Comparison of ENCODE assay signal across 18 mouse cellular contexts in the genomic region with DNA sequence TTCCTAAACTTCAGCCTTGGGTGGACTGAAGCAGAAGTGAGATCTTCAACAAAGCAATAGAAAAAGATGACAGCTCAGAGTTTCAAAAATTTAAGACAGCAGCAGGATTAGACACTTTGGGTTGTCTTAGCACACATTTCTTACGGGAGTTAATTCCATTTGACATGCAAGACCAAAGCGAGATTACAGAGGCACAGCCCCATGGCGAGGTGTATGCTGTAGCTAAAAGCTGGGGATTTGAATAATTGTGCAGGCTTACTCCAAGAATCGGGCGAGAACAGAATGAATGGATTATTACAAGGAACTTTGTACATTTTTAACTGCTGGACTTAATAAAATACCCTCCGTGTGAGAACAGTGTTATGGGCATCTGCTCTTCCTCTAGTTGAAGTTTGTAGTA.
DNase-seq lines count a peak whose midpoint lies in the region; ATAC-seq and TF ChIP-seq lines count a peak whose summit lies in the region.
"Had no signal": no experiment of that assay in that cellular context is flagged by ENCODE, and none has a peak within 500 bp of the region (broad histone marks: within the 10 kb centered on the region; RNA-seq: fewer than 3 reads in every experiment).

No protein-coding gene starts in this region.

- H3K36me3 ChIP-seq in embryonic facial prominence, embryonic 11.5 days (replicated peaks; ENCODE audit: control insufficient read depth, insufficient read depth, low read depth, low read length) = no peaks in the 10 kb centered on the region
- no peaks in the 10 kb centered on the region for H3K36me3 ChIP-seq in embryonic facial prominence, embryonic 10.5 days (replicated peaks)
- H3K36me3 ChIP-seq in midbrain, embryonic 13.5 days = no peaks in the 10 kb centered on the region
- H3K36me3 ChIP-seq: embryonic facial prominence, embryonic 13.5 days; forebrain, embryonic 12.5 days; heart, embryonic 13.5 days; hindbrain, embryonic 15.5 days had no signal

- no peak overlapping the region for H3K9ac ChIP-seq in embryonic facial prominence, embryonic 11.5 days (replicated peaks; ENCODE audit: low read length)
- H3K9ac ChIP-seq in midbrain, embryonic 13.5 days (replicated peaks) = no peak overlapping the region
- H3K9ac ChIP-seq: embryonic facial prominence, embryonic 13.5 days; forebrain, embryonic 12.5 days; heart, embryonic 13.5 days; hindbrain, embryonic 15.5 days had no signal

- no peak for TF ChIP-seq CTCF in brain, embryonic 14.5 days (IDR thresholded peaks at IDR 0.05; ENCODE audit: borderline replicate concordance, extremely low read depth, insufficient read depth, insufficient read length)
- TF ChIP-seq CTCF in gastrocnemius, adult 2 months (IDR thresholded peaks at IDR 0.05) = no peak

- H3K27me3 ChIP-seq in embryonic facial prominence, embryonic 11.5 days (ENCODE audit: control insufficient read depth, insufficient read depth, low read length) = no peaks in the 10 kb centered on the region
- no peaks in the 10 kb centered on the region for H3K27me3 ChIP-seq in embryonic facial prominence, embryonic 10.5 days (replicated peaks; ENCODE audit: low read depth, poor library complexity, severe bottlenecking)
- H3K27me3 ChIP-seq in midbrain, embryonic 13.5 days = no peaks in the 10 kb centered on the region
- H3K27me3 ChIP-seq: embryonic facial prominence, embryonic 13.5 days; heart, embryonic 13.5 days; hindbrain, embryonic 15.5 days had no signal

- ATAC-seq in embryonic facial prominence, embryonic 11.5 days (replicated peaks; ENCODE audit: insufficient number of reproducible peaks, low FRiP score, low TSS enrichment, low read depth) = no peak
- ATAC-seq in midbrain, embryonic 13.5 days = peak; percentile 66
- ATAC-seq: forebrain, embryonic 16.5 days had no signal

- no peaks in the 10 kb centered on the region for H3K9me3 ChIP-seq in embryonic facial prominence, embryonic 11.5 days (replicated peaks; ENCODE audit: control insufficient read depth, low read length)
- H3K9me3 ChIP-seq in embryonic facial prominence, embryonic 10.5 days = no peaks in the 10 kb centered on the region
- H3K9me3 ChIP-seq in midbrain, embryonic 13.5 days = no peaks in the 10 kb centered on the region
- H3K9me3 ChIP-seq: embryonic facial prominence, embryonic 13.5 days; forebrain, embryonic 12.5 days; heart, embryonic 13.5 days; hindbrain, embryonic 15.5 days had no signal

- DNase-seq in embryonic facial prominence, embryonic 11.5 days (ENCODE audit: low spot score) = peak; percentile 6
- no peak for DNase-seq in embryonic facial prominence, embryonic 10.5 days (ENCODE audit: low spot score)
- DNase-seq in brain, embryonic 14.5 days (ENCODE audit: low read depth) = peak; percentile 66
- peak; percentile 51 for DNase-seq in retina, embryonic 14.5 days (ENCODE audit: low spot score)
- DNase-seq in kidney, adult 18-20 months = no peak
- no peak for DNase-seq in gastrocnemius, adult 2 months
- DNase-seq: adrenal gland, postnatal 10 days; cerebellum, adult 18-20 months; cerebellum, adult 9-11 months; cerebellum, postnatal 36 days; gastrocnemius, postnatal 25 days; heart, postnatal 36 days had no signal

- no peak for TF ChIP-seq POLR2A in brain, embryonic 14.5 days (IDR thresholded peaks at IDR 0.05; ENCODE audit: borderline replicate concordance, extremely low read depth, insufficient read depth, insufficient read length, poor library complexity, severe bottlenecking)

- WGBS in embryonic facial prominence, embryonic 11.5 days = 52% methylated on average over 6 of the region's 6 CpGs
- 55% methylated on average over 6 of the region's 6 CpGs for WGBS in embryonic facial prominence, embryonic 10.5 days
- WGBS in midbrain, embryonic 13.5 days = 15% methylated on average over 6 of the region's 6 CpGs

- no peaks in the 10 kb centered on the region for H3K4me1 ChIP-seq in embryonic facial prominence, embryonic 11.5 days (ENCODE audit: control insufficient read depth, insufficient read depth, low read length)
- peaks cover 8% of the 10 kb centered on the region for H3K4me1 ChIP-seq in embryonic facial prominence, embryonic 10.5 days
- H3K4me1 ChIP-seq in midbrain, embryonic 13.5 days (replicated peaks) = peaks cover 27% of the 10 kb centered on the region

- intact Hi-C loops in gastrocnemius, adult 2 months (cut with DNase I) = no loop called here

- H3K27ac ChIP-seq in embryonic facial prominence, embryonic 11.5 days (replicated peaks; ENCODE audit: low read depth, low read length) = no peak overlapping the region
- H3K27ac ChIP-seq in embryonic facial prominence, embryonic 10.5 days (replicated peaks) = no peak overlapping the region
- H3K27ac ChIP-seq in midbrain, embryonic 13.5 days = no peak overlapping the region
- no peak overlapping the region for H3K27ac ChIP-seq in gastrocnemius, adult 2 months
- H3K27ac ChIP-seq: embryonic facial prominence, embryonic 13.5 days; forebrain, embryonic 12.5 days; heart, embryonic 13.5 days; hindbrain, embryonic 15.5 days had no signal

- no peak overlapping the region for H3K4me3 ChIP-seq in embryonic facial prominence, embryonic 11.5 days (ENCODE audit: low read depth, low read length)
- H3K4me3 ChIP-seq in embryonic facial prominence, embryonic 10.5 days = no peak overlapping the region
- no peak overlapping the region for H3K4me3 ChIP-seq in midbrain, embryonic 13.5 days (replicated peaks)
- H3K4me3 ChIP-seq in gastrocnemius, adult 2 months = no peak overlapping the region
- H3K4me3 ChIP-seq: embryonic facial prominence, embryonic 13.5 days; forebrain, embryonic 12.5 days; heart, embryonic 13.5 days; hindbrain, embryonic 15.5 days had no signal

- no peak overlapping the region for H3K4me2 ChIP-seq in embryonic facial prominence, embryonic 11.5 days (ENCODE audit: low read depth, low read length)
- no peak overlapping the region for H3K4me2 ChIP-seq in midbrain, embryonic 13.5 days (replicated peaks)
- H3K4me2 ChIP-seq: embryonic facial prominence, embryonic 13.5 days; forebrain, embryonic 12.5 days; heart, embryonic 13.5 days; hindbrain, embryonic 15.5 days had no signal

Comparison
In these comparisons a context has a peak if more than half of its experiments do, and no peak if none do; other contexts are left out.
1. DNase-seq: peak in embryonic facial prominence, embryonic 11.5 days (single experiment), brain, embryonic 14.5 days (single experiment) and retina, embryonic 14.5 days (single experiment); none in embryonic facial prominence, embryonic 10.5 days (single experiment), kidney, adult 18-20 months (single experiment) and gastrocnemius, adult 2 months (single experiment).